ENCODE assay signal across 8 mouse cellular contexts in the genomic region with DNA sequence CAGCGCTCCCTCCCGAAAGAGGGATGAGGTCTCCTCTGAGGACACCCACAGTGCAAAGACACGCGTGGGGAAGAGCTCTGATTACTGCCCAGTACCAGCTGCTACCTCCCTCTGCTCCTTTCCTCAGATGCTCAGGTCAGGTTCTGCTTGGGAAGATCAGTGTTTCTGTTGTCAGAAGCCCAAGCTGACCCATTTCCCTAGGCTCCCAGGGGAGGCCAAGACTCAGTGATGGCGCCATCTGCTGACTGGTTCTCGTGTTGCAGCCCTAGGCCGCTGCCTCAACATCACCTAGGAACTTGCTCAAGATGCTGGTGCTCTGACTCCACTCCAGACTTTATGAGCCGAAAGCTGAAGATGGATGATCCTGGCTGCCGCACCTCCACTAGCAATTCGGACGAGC. TPM values are rescaled to one million over a fixed set of nuclear protein-coding genes. Genes with fewer than 3 reads are reported as not detected.
DNase-seq lines count a peak whose midpoint lies in the region; ATAC-seq and TF ChIP-seq lines count a peak whose summit lies in the region.

No protein-coding gene starts in this region.

- intact Hi-C loops in gastrocnemius, adult 2 months (cut with DNase I), result loop anchor here (1.0 kb wide), 1 partner anchor 168 kb away; no protein-coding TSS in a partner anchor

- H3K27me3 ChIP-seq in liver, embryonic 12.5 days (replicated peaks), result no peaks in the 10 kb centered on the region
- no peaks in the 10 kb centered on the region for H3K27me3 ChIP-seq in limb, embryonic 10.5 days (ENCODE audit: low read depth, poor library complexity, severe bottlenecking)

- H3K4me2 ChIP-seq in liver, embryonic 12.5 days, result no peak overlapping the region

- no peaks in the 10 kb centered on the region for H3K36me3 ChIP-seq in liver, embryonic 12.5 days
- H3K36me3 ChIP-seq in limb, embryonic 10.5 days, result no peaks in the 10 kb centered on the region

- WGBS in liver, embryonic 12.5 days (ENCODE audit: insufficient replicate concordance), result 49% methylated on average over 11 of the region's 11 CpGs
- WGBS in limb, embryonic 10.5 days, result 55% methylated on average over 11 of the region's 11 CpGs

- DNase-seq in liver, result peak; percentile 48
- peak; percentile 95 to 96 for DNase-seq in cerebellum, postnatal 14 days
- peak; percentile 79 for DNase-seq in gastrocnemius, adult 2 months
- DNase-seq in kidney, adult 8-10 months, result peak; percentile 38 to 81
- peak; percentile 68 for DNase-seq in limb, embryonic 10.5 days (ENCODE audit: low spot score)
- peak; percentile 45 for DNase-seq in testis, postnatal 14 days (ENCODE audit: low spot score)

- no peak overlapping the region for H3K9ac ChIP-seq in liver, embryonic 12.5 days

- TF ChIP-seq CTCF in gastrocnemius, adult 2 months (IDR thresholded peaks at IDR 0.05), result peak; percentile 87

- H3K9me3 ChIP-seq in liver, embryonic 12.5 days (replicated peaks), result no peaks in the 10 kb centered on the region
- H3K9me3 ChIP-seq in limb, embryonic 10.5 days (replicated peaks), result no peaks in the 10 kb centered on the region

- H3K4me3 ChIP-seq in liver, embryonic 12.5 days, result no peak overlapping the region
- peak overlapping the region; percentile 34 for H3K4me3 ChIP-seq in gastrocnemius, adult 2 months
- no peak overlapping the region for H3K4me3 ChIP-seq in limb, embryonic 10.5 days

- H3K4me1 ChIP-seq in liver, embryonic 12.5 days, result no peaks in the 10 kb centered on the region
- H3K4me1 ChIP-seq in limb, embryonic 10.5 days, result peaks cover 4% of the 10 kb centered on the region

- no peak for ATAC-seq in liver, embryonic 12.5 days
- ATAC-seq in neutrophil, adult 5-6 weeks (ENCODE audit: extremely low read depth, insufficient number of reproducible peaks, low FRiP score, poor library complexity, severe bottlenecking), result peak; percentile 69

- no peak overlapping the region for H3K27ac ChIP-seq in liver, embryonic 12.5 days
- H3K27ac ChIP-seq in gastrocnemius, adult 2 months, result no peak overlapping the region
- no peak overlapping the region for H3K27ac ChIP-seq in limb, embryonic 10.5 days

RNA-seq across cellular contexts. Expression of a gene that starts 52.4 kb away (rescaled TPM):
- polyA plus RNA-seq in liver, embryonic 12.5 days (2016; fragmentation: Nextera tagmentation; extraction: Ambion mirVana), result 1.7 and 2.1 TPM in 2 replicates
- total RNA-seq in gastrocnemius, adult 2 months (2021), result 1 to 10 TPM; 5.3 to 8.2 TPM
- polyA plus RNA-seq in limb, embryonic 10.5 days (2016; fragmentation: Nextera tagmentation; extraction: Ambion mirVana), result 2.0 and 2.7 TPM in 2 replicates
- 21.4 and 22.2 TPM in 2 replicates for total RNA-seq in neutrophil, adult 5-6 weeks (2017)

Comparison
In these comparisons a context has a peak if more than half of its experiments do, and no peak if none do; other contexts are left out.
1. DNase-seq: peak in every context shown above with its lines; median percentile 96 in cerebellum, postnatal 14 days; 79 in gastrocnemius, adult 2 months; 68 in limb, embryonic 10.5 days; 60 in kidney, adult 8-10 months; 48 in liver; 45 in testis, postnatal 14 days.